Comparison of ENCODE assay signal across 8 mouse cellular contexts in the genomic region with DNA sequence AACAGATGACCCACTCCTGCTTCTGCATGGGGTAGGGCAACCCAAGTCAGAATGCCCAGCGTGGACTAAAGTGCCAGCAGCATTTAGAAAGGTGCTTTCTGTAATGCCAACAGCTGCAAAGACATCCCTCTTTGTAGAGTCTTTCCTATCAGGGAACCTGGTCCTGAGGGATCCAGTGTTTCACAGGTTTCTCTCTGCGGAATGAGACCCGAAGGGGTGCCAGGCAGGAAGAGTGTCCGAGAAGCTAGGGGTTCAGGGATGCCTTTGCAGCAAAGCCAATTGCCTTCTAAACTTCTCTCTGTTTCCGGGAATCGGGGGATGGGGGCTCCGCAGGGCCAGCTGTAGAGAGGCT. TPM values are rescaled to one million over a fixed set of nuclear protein-coding genes. Genes with fewer than 3 reads are reported as not detected.
DNase-seq lines count a peak whose midpoint lies in the region; ATAC-seq lines count a peak whose summit lies in the region.

No protein-coding gene starts in this region.

- peak overlapping the region; percentile 39 for H3K4me3 ChIP-seq in heart, embryonic 15.5 days
- H3K4me3 ChIP-seq in embryonic facial prominence, embryonic 10.5 days = peak overlapping the region; percentile 60
- H3K4me3 ChIP-seq in hindbrain, embryonic 10.5 days = peak overlapping the region; percentile 58
- H3K4me3 ChIP-seq in midbrain, embryonic 12.5 days = peak overlapping the region; percentile 46

- H3K36me3 ChIP-seq in heart, embryonic 15.5 days = no peaks in the 10 kb centered on the region
- no peaks in the 10 kb centered on the region for H3K36me3 ChIP-seq in embryonic facial prominence, embryonic 10.5 days (replicated peaks)
- H3K36me3 ChIP-seq in hindbrain, embryonic 10.5 days = no peaks in the 10 kb centered on the region
- H3K36me3 ChIP-seq in midbrain, embryonic 12.5 days = no peaks in the 10 kb centered on the region

- intact Hi-C loops in heart, postnatal 36 days (cut with DNase I) = no loop called here
- intact Hi-C loops in left cerebral cortex, postnatal 36 days (cut with DNase I) = no loop called here

- peak overlapping the region; percentile 71 for H3K4me2 ChIP-seq in heart, embryonic 15.5 days
- peak overlapping the region; percentile 65 for H3K4me2 ChIP-seq in midbrain, embryonic 12.5 days (replicated peaks)

- H3K9ac ChIP-seq in heart, embryonic 15.5 days = no peak overlapping the region
- peak overlapping the region; percentile 50 for H3K9ac ChIP-seq in midbrain, embryonic 12.5 days (replicated peaks)

- DNase-seq in heart, postnatal 36 days = no peak
- DNase-seq in embryonic facial prominence, embryonic 10.5 days (ENCODE audit: low spot score) = no peak
- DNase-seq in hindbrain, embryonic 10.5 days (ENCODE audit: low spot score) = no peak
- DNase-seq in spleen, adult 18-20 months = no peak
- DNase-seq in frontal cortex, postnatal 36 days (ENCODE audit: low spot score in 2 of 2) = no peak
- DNase-seq in left cerebral cortex, postnatal 36 days (ENCODE audit: low spot score in 2 of 2) = no peak

- ATAC-seq in heart, embryonic 15.5 days (replicated peaks; ENCODE audit: insufficient number of reproducible peaks, insufficient read depth, low FRiP score, low read depth) = no peak
- ATAC-seq in midbrain, embryonic 12.5 days (ENCODE audit: low FRiP score, low read depth) = no peak

- peaks cover 38% of the 10 kb centered on the region for H3K27me3 ChIP-seq in heart, embryonic 15.5 days
- H3K27me3 ChIP-seq in embryonic facial prominence, embryonic 10.5 days (replicated peaks; ENCODE audit: low read depth, poor library complexity, severe bottlenecking) = peaks cover 45% of the 10 kb centered on the region
- peaks cover 52% of the 10 kb centered on the region for H3K27me3 ChIP-seq in hindbrain, embryonic 10.5 days (ENCODE audit: insufficient read depth, poor library complexity, severe bottlenecking)
- H3K27me3 ChIP-seq in midbrain, embryonic 12.5 days = peaks cover 48% of the 10 kb centered on the region

- WGBS in heart, embryonic 15.5 days = 13% methylated on average over 7 of the region's 7 CpGs
- WGBS in embryonic facial prominence, embryonic 10.5 days = 18% methylated on average over 7 of the region's 7 CpGs
- WGBS in hindbrain, embryonic 10.5 days = 16% methylated on average over 7 of the region's 7 CpGs
- 21% methylated on average over 7 of the region's 7 CpGs for WGBS in midbrain, embryonic 12.5 days

- H3K27ac ChIP-seq in heart, embryonic 15.5 days = no peak overlapping the region
- no peak overlapping the region for H3K27ac ChIP-seq in embryonic facial prominence, embryonic 10.5 days (replicated peaks)
- peak overlapping the region; percentile 36; the same call in 1 of the 2 replicates for H3K27ac ChIP-seq in hindbrain, embryonic 10.5 days
- no peak overlapping the region for H3K27ac ChIP-seq in midbrain, embryonic 12.5 days (replicated peaks)

- no peaks in the 10 kb centered on the region for H3K9me3 ChIP-seq in heart, embryonic 15.5 days (replicated peaks)
- no peaks in the 10 kb centered on the region for H3K9me3 ChIP-seq in embryonic facial prominence, embryonic 10.5 days
- no peaks in the 10 kb centered on the region for H3K9me3 ChIP-seq in hindbrain, embryonic 10.5 days
- no peaks in the 10 kb centered on the region for H3K9me3 ChIP-seq in midbrain, embryonic 12.5 days

- peaks cover 11% of the 10 kb centered on the region for H3K4me1 ChIP-seq in heart, embryonic 15.5 days (replicated peaks)
- peaks cover 15% of the 10 kb centered on the region for H3K4me1 ChIP-seq in embryonic facial prominence, embryonic 10.5 days
- peaks cover 15% of the 10 kb centered on the region for H3K4me1 ChIP-seq in hindbrain, embryonic 10.5 days (replicated peaks)
- peaks cover 9% of the 10 kb centered on the region for H3K4me1 ChIP-seq in midbrain, embryonic 12.5 days

RNA-seq across cellular contexts. Expression of a gene that starts 0.7 kb away (rescaled TPM):
- 0.66 and 1.9 TPM in 2 replicates for polyA plus RNA-seq in heart, embryonic 15.5 days (2015; fragmentation: Nextera tagmentation; extraction: Ambion mirVana)
- under 1 TPM in 1 of 2 experiments, not detected in 1; 0.25 TPM for total RNA-seq in heart, postnatal 36 days (2021)
- polyA plus RNA-seq in embryonic facial prominence, embryonic 10.5 days (2016; fragmentation: Nextera tagmentation; extraction: Ambion mirVana) = 2.7 and 4.0 TPM in 2 replicates
- polyA plus RNA-seq in hindbrain, embryonic 10.5 days (2016; fragmentation: Nextera tagmentation; extraction: Ambion mirVana) = 6.9 and 11.2 TPM in 2 replicates
- polyA plus RNA-seq in midbrain, embryonic 12.5 days (2016; fragmentation: Nextera tagmentation; extraction: Ambion mirVana) = 11.2 and 11.4 TPM in 2 replicates
- 100 to 1,000 TPM; 644 to 792 TPM for total RNA-seq in left cerebral cortex, postnatal 36 days (2021)
